Mouse (Mus musculus) liver, embryonic 14.5 days (tissue): ENCODE data around the gene Elmod2. TPM values are rescaled to one million over a fixed set of nuclear protein-coding genes. Genes with fewer than 3 reads are reported as not detected.
"Not testable (repeated sequence)": the region's sequence is repeated elsewhere in the genome, so short reads cannot be mapped to it uniquely, and the experiment has no call there.

Experiments used
- ATAC-seq: fragments of 200-750 bp; cut with Nextera tagmentation; 2 replicates; pipeline ENCODE4 v1.8.0; 2017; ENCODE audit warnings: moderate number of reproducible peaks, mild to moderate bottlenecking, moderate library complexity; ENCODE audit not compliant: insufficient read depth
- DNase-seq, 3 experiments: peaks; one replicate each; pipeline ENCODE4 v3.0.0-alpha.2; 2012 to 2013; ENCODE audit warnings: low read depth in 3 of 3, low spot score in 3 of 3
- H3K27ac ChIP-seq: fragments of 300-500 bp; sonication (generic); 2 replicates; pipeline ENCODE4 v1.5.1; 2014; ENCODE audit warnings: moderate library complexity, mild to moderate bottlenecking, control low read depth, inconsistent platforms
- H3K27me3 ChIP-seq: fragments of 300-500 bp; sonication (generic); 2 replicates; pipeline ENCODE4 v1.6.1; 2014; ENCODE audit warnings: mild to moderate bottlenecking, low read length, moderate library complexity; ENCODE audit not compliant: control insufficient read depth, insufficient read depth
- H3K36me3 ChIP-seq: fragments of 300-500 bp; sonication (generic); replicated peaks from 2 replicates; pipeline ENCODE4 v1.6.1; 2014; ENCODE audit warnings: low read depth; ENCODE audit not compliant: control insufficient read depth, insufficient read depth
- H3K4me1 ChIP-seq, 2 experiments: fragments of 200-500 bp in 1 of 2; fragments of 300-500 bp in 1 of 2; sonication (generic) in 1 of 2; replicated peaks; 2 replicates each; pipeline ENCODE4 v1.6.1; 2012 to 2014; ENCODE audit warnings: antibody characterized with exemption in 1 of 2, inconsistent platforms in 1 of 2, low read length in 1 of 2; ENCODE audit not compliant: control insufficient read depth in 2 of 2, insufficient read depth in 2 of 2
- H3K4me2 ChIP-seq: fragments of 300-500 bp; sonication (generic); 2 replicates; pipeline ENCODE4 v1.6.1; 2014; ENCODE audit warnings: low read depth, mild to moderate bottlenecking, control low read depth, moderate library complexity
- H3K4me3 ChIP-seq, 2 experiments: fragments of 200-500 bp in 1 of 2; fragments of 300-500 bp in 1 of 2; sonication (generic) in 1 of 2; 2 replicates each; pipeline ENCODE4 v1.5.1; 2012 to 2014; ENCODE audit warnings: low read depth in 2 of 2, low read length in 2 of 2, mild to moderate bottlenecking in 2 of 2, control low read depth in 1 of 2, inconsistent platforms in 1 of 2, moderate library complexity in 1 of 2; ENCODE audit not compliant: insufficient read depth in 1 of 2
- H3K9ac ChIP-seq: fragments of 300-500 bp; sonication (generic); replicated peaks from 2 replicates; pipeline ENCODE4 v1.6.1; 2014; ENCODE audit warnings: mild to moderate bottlenecking, control low read depth, moderate library complexity
- H3K9me3 ChIP-seq: fragments of 300-500 bp; sonication (generic); 2 replicates; pipeline ENCODE4 v1.6.1; 2016; ENCODE audit warnings: low read length, mixed read lengths; ENCODE audit not compliant: control insufficient read depth
- CTCF ChIP-seq: IDR thresholded peaks from 2 replicates; pipeline ENCODE4 v1.5.1; 2016; ENCODE audit warnings: antibody characterized with exemption, low read depth, control low read depth
- EP300 ChIP-seq: IDR thresholded peaks from 2 replicates; pipeline ENCODE4 v1.6.1; 2016; ENCODE audit warnings: antibody characterized with exemption, low read depth
- WGBS: fragments of 180-500 bp; shearing (Covaris S2); extraction: QIAGEN DNeasy Blood & Tissue Kit; methylation state at CpG from one replicate; pipeline ENCODE4 v1.1.7; 2014; ENCODE audit not compliant: insufficient replicate concordance; 5-methylcytosine and 5-hydroxymethylcytosine counted together
- polyA plus RNA-seq, 2 experiments: library from polyadenylated mRNA; depleted of rRNA in 1 of 2; stranded (reverse) in 1 of 2; unstranded in 1 of 2; fragments of >200 nt; fragmentation: Nextera tagmentation in 1 of 2; extraction: Ambion mirVana in 1 of 2; gene quantifications; 2 replicates each; pipeline versions ENCODE4 v1.2.1 to v1.2.3; 2012 to 2014

The Elmod2 gene
- polyA plus RNA-seq, 2 experiments = 2.9 to 6.3 TPM

GRCm38 (mm10) chr8:83315691-83316090, 16.6 kb downstream of the Elmod2 start:
- Histone ChIP-seq H3K4me2 (no peak overlapping the region), H3K27ac (no peak overlapping the region), H3K9ac (no peak overlapping the region), H3K4me1 (no peaks in the 10 kb centered on the region), H3K4me3 (no peak overlapping the region), H3K27me3 (no peaks in the 10 kb centered on the region), H3K9me3 (no peaks in the 10 kb centered on the region), H3K36me3 (peaks cover 6% of the 10 kb centered on the region)
- no peak for DNase-seq
- ATAC-seq = no peak
- WGBS = 88% methylated on average over 2 of the region's 2 CpGs
- TF ChIP-seq EP300 = no peak
- no peak for TF ChIP-seq CTCF

GRCm38 (mm10) chr8:83315084-83315483, 17.2 kb downstream of the Elmod2 start:
- H3K27me3 ChIP-seq, H3K9me3 ChIP-seq, H3K4me2 ChIP-seq, ATAC-seq, H3K4me3 ChIP-seq, H3K27ac ChIP-seq, H3K9ac ChIP-seq, H3K4me1 ChIP-seq, H3K36me3 ChIP-seq, DNase-seq: not testable (repeated sequence)
- WGBS = 84% methylated on average over 4 of the region's 4 CpGs

DNA sequence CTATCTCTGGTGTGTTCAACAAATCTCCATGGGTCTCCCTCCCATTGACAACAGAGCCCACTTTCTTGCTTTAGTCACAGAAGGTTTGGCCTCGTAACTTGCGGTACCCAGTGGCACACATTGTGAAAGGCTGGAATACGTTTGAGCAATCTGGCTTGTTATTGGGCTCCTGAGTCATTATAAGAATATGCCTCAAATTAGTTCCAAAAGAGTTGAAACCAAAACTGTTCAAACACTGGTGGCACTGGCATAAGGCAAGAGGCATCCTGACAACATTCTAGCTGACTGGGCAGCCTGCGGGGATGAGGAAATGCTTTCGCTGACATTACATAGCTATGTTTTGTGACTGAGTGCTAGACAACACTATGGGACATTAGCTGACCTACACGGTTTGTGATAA, 22.4 kb downstream of the Elmod2 start:
- no peaks in the 10 kb centered on the region for H3K9me3 ChIP-seq
- no peak overlapping the region for H3K4me2 ChIP-seq
- H3K9ac ChIP-seq = no peak overlapping the region
- WGBS = 71% methylated on average over 6 of the region's 6 CpGs
- no peak for DNase-seq
- H3K4me1 ChIP-seq = no peaks in the 10 kb centered on the region
- no peaks in the 10 kb centered on the region; the same call in 1 of the 2 replicates for H3K36me3 ChIP-seq
- H3K4me3 ChIP-seq = no peak overlapping the region
- TF ChIP-seq EP300 (no peak), CTCF (no peak)
- no peak overlapping the region for H3K27ac ChIP-seq
- H3K27me3 ChIP-seq = no peaks in the 10 kb centered on the region
- ATAC-seq = no peak

DNA sequence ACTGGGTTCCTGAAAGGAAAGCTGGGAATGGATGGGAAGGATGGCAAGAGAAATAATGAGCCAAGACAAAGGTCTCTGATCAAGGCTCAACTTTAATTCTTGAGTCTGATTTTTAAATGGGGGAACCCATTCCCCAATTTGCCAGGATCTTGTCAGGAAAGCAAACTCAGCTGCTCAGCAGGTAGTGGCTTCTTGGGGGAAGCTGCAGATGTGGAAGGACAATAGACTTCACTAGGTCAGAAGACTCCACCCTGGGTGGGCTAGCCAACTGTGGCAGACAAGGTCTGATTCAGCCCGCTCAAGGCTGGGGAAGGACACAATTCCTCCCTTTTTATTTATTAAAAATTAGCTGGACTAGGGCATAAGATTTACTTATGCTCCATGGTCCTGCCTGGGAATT, 27.3 kb downstream of the Elmod2 start:
- Histone ChIP-seq H3K9me3 (no peaks in the 10 kb centered on the region), H3K27me3 (no peaks in the 10 kb centered on the region), H3K27ac (no peak overlapping the region), H3K4me1 (no peaks in the 10 kb centered on the region), H3K4me3 (no peak overlapping the region), H3K36me3 (no peaks in the 10 kb centered on the region), H3K4me2 (no peak overlapping the region), H3K9ac (no peak overlapping the region)
- 76% methylated on average over 1 of the region's 1 CpGs for WGBS
- ATAC-seq (no peak), DNase-seq (no peak)
- TF ChIP-seq CTCF (no peak), EP300 (no peak)

DNA sequence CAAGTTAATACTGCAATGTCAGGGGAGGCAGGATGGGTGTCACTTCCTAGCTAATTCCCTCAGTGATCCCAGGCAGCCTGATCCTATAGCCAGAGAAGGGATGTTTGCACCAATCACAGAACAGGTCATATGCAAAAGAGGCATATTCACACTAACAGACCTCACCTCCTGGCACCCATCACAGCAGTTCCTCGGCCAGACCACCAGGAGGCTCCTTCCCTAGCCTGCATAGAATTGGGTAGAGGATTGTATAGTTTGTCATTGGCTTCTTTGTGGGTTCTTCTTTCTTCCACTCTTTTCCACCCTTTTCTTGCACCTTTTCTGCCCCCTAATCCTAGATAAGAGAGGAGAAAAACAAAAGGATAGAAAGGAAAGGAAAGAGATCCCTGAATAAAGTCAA, 32.2 kb downstream of the Elmod2 start:
- no peak for ATAC-seq
- no peak for DNase-seq
- Histone ChIP-seq H3K27ac (no peak overlapping the region), H3K36me3 (no peaks in the 10 kb centered on the region), H3K27me3 (no peaks in the 10 kb centered on the region), H3K4me2 (no peak overlapping the region), H3K9ac (no peak overlapping the region), H3K9me3 (no peaks in the 10 kb centered on the region), H3K4me1 (no peaks in the 10 kb centered on the region), H3K4me3 (no peak overlapping the region)
- 35% methylated on average over 1 of the region's 1 CpGs for WGBS
- TF ChIP-seq CTCF = peak; percentile 67
- no peak for TF ChIP-seq EP300

- Histone ChIP-seq H3K36me3 (no peaks in the 10 kb centered on the region), H3K9ac (no peak overlapping the region), H3K4me3 (no peak overlapping the region), H3K27ac (no peak overlapping the region), H3K27me3 (no peaks in the 10 kb centered on the region), H3K4me2 (no peak overlapping the region), H3K9me3 (no peaks in the 10 kb centered on the region), H3K4me1 (no peaks in the 10 kb centered on the region)
- WGBS = 32% methylated on average over 4 of the region's 4 CpGs
- ATAC-seq = no peak
- no peak for TF ChIP-seq CTCF
- TF ChIP-seq EP300 = no peak
- no peak for DNase-seq
These were observed 34.9 kb downstream of the Elmod2 start for GRCm38 (mm10) chr8:83297375-83297774.
